Mouse (Mus musculus) heart, adult 2 months (tissue): ENCODE results near the gene Napsa. TPM values are rescaled to one million over a fixed set of nuclear protein-coding genes. Genes with fewer than 3 reads are reported as not detected.

ENCODE experiments used
- DNase-seq, 2 experiments: peaks; one replicate each; pipeline ENCODE4 v3.0.0; 2021
- H3K27ac ChIP-seq: fragments of 200-600 bp; 2 replicates; pipeline ENCODE4 v1.8.1; 2022
- H3K27me3 ChIP-seq: fragments of 200-500 bp; 2 replicates; pipeline ENCODE4 v1.6.1; 2012; ENCODE audit warnings: mild to moderate bottlenecking, low read length, inconsistent platforms, mixed read lengths; ENCODE audit not compliant: control insufficient read depth, insufficient read depth
- H3K36me3 ChIP-seq: fragments of 200-500 bp; 2 replicates; pipeline ENCODE4 v1.6.1; 2012; ENCODE audit warnings: low read length, inconsistent platforms; ENCODE audit not compliant: control insufficient read depth, insufficient read depth
- H3K4me1 ChIP-seq: fragments of 200-500 bp; 2 replicates; pipeline ENCODE4 v1.6.1; 2011; ENCODE audit warnings: low read length; ENCODE audit not compliant: control insufficient read depth, insufficient read depth
- H3K4me3 ChIP-seq: fragments of 200-600 bp; 2 replicates; pipeline ENCODE4 v1.8.1; 2022
- H3K79me2 ChIP-seq: fragments of 200-500 bp; replicated peaks from 2 replicates; pipeline ENCODE4 v1.6.1; 2012; ENCODE audit warnings: mild to moderate bottlenecking, inconsistent platforms, low read length, moderate library complexity, mixed read lengths; ENCODE audit not compliant: control insufficient read depth, insufficient read depth
- H3K9ac ChIP-seq: fragments of 200-500 bp; 2 replicates; pipeline ENCODE4 v1.6.1; 2012; ENCODE audit warnings: low read depth, mild to moderate bottlenecking, control low read depth, inconsistent platforms, low read length, mixed read lengths
- CTCF ChIP-seq: fragments of 200-600 bp; IDR thresholded peaks from 2 replicates; pipeline ENCODE4 v1.8.1; 2022; ENCODE audit warnings: antibody characterized with exemption, mild to moderate bottlenecking, moderate library complexity
- EP300 ChIP-seq: fragments of 200-500 bp; IDR thresholded peaks from 2 replicates; pipeline ENCODE4 v1.6.1; 2011; ENCODE audit warnings: low read depth, low read length, control low read depth; ENCODE audit not compliant: insufficient read depth
- POLR2A ChIP-seq: fragments of 200-500 bp; IDR thresholded peaks from 2 replicates; pipeline ENCODE4 v1.6.1; 2011; ENCODE audit warnings: mild to moderate bottlenecking, low read depth, low read length, control low read depth; ENCODE audit not compliant: insufficient read depth
- WGBS: fragments of 180-500 bp; shearing (Covaris S2); methylation state at CpG from one replicate; pipeline ENCODE4 v1.1.7; 2018; 5-methylcytosine and 5-hydroxymethylcytosine counted together
- intact Hi-C: fragments of 180-260 bp; cut with DNase I; formaldehyde crosslinking; loops from one replicate; pipeline ENCODE4 v1.15.1; 2025
- polyA plus RNA-seq: library from polyadenylated mRNA; depleted of rRNA; stranded (reverse); fragments of >200 nt; gene quantifications from 2 replicates; pipeline ENCODE4 v1.2.3, GENCODE M21; 2012
- total RNA-seq, 2 experiments: library from RNA; stranded (reverse); gene quantifications; 2 replicates each; pipeline ENCODE4 v1.2.3; 2021

The Napsa gene
- total and polyA plus RNA-seq, 3 experiments = 0.76 to 4.7 (median 1.3) TPM

DNA sequence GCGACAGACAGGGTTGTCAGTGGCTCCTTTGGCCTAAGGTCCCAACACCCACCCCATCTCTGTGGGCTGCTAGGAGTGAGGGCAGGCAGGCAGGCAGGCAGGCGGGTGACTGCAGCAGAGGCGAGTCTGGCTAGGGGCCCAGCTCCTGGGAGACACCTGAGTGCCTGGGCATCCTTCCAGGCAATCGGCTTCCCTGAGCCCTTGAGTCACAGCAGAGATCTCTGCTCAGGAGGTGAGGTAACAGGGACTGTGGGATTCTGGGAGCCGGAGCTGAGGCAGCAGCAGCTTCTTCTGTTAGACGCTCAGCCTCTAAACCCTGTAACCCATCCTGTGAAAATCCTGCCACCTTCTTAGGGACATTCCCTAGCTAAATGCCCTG lies 35.6 kb upstream of the Napsa start:
- Histone ChIP-seq H3K4me3 (no peak overlapping the region), H3K36me3 (no peaks in the 10 kb centered on the region), H3K4me1 (no peaks in the 10 kb centered on the region), H3K27ac (no peak overlapping the region), H3K79me2 (no peaks in the 10 kb centered on the region), H3K9ac (no peak overlapping the region), H3K27me3 (no peaks in the 10 kb centered on the region)
- TF ChIP-seq EP300 (no peak), CTCF (no peak), POLR2A (no peak)
- DNase-seq = peak in 1 of 2 experiments; percentile 32
- 60% methylated on average over 6 of the region's 6 CpGs for WGBS
- intact Hi-C loops = no loop called here

DNA sequence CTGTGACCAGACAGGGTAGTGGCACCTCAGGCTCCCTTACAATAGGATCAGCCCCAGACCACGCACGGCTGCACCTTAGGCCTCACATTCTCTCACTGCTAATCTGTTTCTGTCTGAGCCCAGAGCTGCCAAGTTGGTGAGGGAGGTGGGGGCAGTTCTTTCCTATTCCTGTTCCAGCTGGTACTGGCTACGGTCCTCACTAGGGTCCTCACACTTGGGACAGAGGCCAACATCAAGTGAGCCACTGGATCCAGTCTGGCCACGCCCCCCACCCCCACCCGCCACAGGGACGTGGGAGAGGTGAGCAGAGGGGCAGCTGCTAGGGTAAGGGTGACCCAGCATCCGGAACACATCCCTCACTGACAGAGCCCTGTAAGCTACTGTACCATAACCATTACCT lies 35.2 kb upstream of the Napsa start:
- Histone ChIP-seq H3K4me1 (no peaks in the 10 kb centered on the region), H3K9ac (no peak overlapping the region), H3K36me3 (no peaks in the 10 kb centered on the region), H3K79me2 (no peaks in the 10 kb centered on the region), H3K4me3 (no peak overlapping the region), H3K27ac (no peak overlapping the region), H3K27me3 (no peaks in the 10 kb centered on the region)
- intact Hi-C loops = no loop called here
- 70% methylated on average over 7 of the region's 7 CpGs for WGBS
- TF ChIP-seq EP300 = no peak
- no peak for TF ChIP-seq CTCF
- TF ChIP-seq POLR2A = no peak
- no peak for DNase-seq

DNA sequence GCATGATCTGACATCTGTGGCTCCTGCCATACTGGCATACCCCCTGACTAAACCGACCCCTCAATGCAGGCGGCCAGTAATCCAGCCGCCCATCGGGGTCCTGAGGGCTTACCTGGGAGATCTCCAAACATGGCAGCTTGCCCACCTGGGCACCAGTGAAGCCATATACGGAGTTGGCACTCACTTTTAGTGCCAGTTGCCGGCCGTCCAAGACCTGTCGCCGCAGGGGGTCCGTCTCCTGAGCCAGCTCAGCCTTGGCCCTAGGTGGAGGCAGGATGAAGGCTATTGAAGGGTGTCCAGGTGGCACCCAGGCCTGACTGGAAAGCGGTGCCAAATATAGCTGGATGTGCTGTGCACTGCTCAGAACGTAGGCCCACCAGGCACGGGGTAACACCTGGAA lies 34.7 kb upstream of the Napsa start:
- no peak for DNase-seq

DNA sequence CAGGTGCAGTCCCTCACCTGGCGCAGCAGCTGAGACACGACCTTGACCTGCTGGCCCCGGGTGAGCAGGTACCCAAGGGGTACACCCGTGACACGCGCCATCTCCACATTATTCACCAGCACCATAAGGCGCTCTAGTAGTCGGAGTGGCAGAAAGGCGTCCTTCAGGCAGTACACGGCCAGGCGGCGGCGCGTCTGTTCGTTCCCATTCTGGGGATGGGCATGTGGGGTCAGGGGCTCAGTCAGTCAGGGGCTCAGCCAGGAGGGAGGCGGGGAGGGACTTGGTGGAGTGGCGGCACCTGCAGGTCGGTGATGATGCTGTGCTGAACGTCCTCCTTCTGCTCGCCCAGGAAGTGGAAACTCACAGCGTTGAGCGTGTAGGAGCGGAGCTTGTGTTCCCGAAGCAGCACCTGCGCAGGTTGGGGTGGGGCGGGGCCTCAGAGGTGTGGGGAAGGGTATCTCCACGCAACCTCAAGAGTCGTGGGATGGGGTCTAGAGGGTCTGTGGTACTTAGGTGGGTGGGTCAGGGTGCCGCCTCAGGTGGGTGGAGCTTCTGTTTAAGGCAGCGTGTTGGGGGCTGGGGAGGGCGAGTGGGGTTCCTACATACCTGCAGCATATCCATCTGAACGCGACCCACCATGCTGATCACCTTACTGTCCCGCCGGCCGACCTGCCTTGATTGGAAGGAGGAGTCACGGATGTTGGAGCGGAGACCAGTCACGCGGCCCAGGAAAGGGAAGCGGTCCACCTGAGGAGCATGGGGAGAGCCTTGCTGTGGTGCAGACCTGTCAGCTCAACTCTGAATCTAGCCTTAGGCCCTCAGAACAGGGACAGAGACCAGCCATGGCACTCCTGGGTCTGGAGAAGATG lies 33.2 kb upstream of the Napsa start:
- Histone ChIP-seq H3K27me3 (no peaks in the 10 kb centered on the region), H3K9ac (no peak overlapping the region), H3K4me1 (no peaks in the 10 kb centered on the region), H3K36me3 (no peaks in the 10 kb centered on the region), H3K79me2 (no peaks in the 10 kb centered on the region), H3K4me3 (no peak overlapping the region), H3K27ac (no peak overlapping the region)
- no peak for DNase-seq
- TF ChIP-seq EP300 = no peak
- TF ChIP-seq POLR2A = no peak
- TF ChIP-seq CTCF = no peak
- WGBS = 93% methylated on average over 41 of the region's 41 CpGs
- intact Hi-C loops = no loop called here

More for the DNA sequence above, 34.7 kb upstream of the Napsa start:
- Histone ChIP-seq H3K27me3 (no peaks in the 10 kb centered on the region), H3K4me3 (no peak overlapping the region), H3K36me3 (no peaks in the 10 kb centered on the region), H3K9ac (no peak overlapping the region), H3K27ac (no peak overlapping the region), H3K79me2 (no peaks in the 10 kb centered on the region), H3K4me1 (no peaks in the 10 kb centered on the region)
- TF ChIP-seq EP300 = no peak
- 92% methylated on average over 13 of the region's 13 CpGs for WGBS
- intact Hi-C loops = no loop called here

DNA sequence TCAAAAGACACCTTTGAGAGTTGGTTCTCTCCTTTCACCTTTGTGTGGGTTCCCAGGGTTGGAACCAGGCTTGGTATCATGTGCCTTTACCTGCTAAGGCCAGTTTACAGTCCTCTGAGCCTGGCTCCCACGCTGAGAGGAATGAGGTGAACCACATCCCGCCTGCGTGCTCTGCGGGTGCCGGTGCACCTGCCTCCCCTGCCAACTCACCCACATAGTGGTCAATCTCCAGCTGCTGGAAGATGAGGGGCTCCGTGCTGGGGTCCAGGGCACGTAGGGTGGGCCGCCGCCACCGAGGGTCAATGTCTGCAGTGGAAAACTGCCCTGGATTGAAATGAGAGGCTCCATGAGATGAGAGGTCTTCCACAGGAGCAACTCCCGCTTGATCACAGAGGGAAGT lies 29.6 kb upstream of the Napsa start:
- peaks cover under 1% of the 10 kb centered on the region for H3K4me1 ChIP-seq
- intact Hi-C loops = no loop called here
- 95% methylated on average over 11 of the region's 11 CpGs for WGBS
- no peaks in the 10 kb centered on the region for H3K36me3 ChIP-seq
- no peak for DNase-seq
- H3K27me3 ChIP-seq = no peaks in the 10 kb centered on the region
- H3K9ac ChIP-seq = no peak overlapping the region
- TF ChIP-seq EP300 (no peak), CTCF (no peak), POLR2A (no peak)
- H3K4me3 ChIP-seq = no peak overlapping the region
- H3K79me2 ChIP-seq = no peaks in the 10 kb centered on the region
- H3K27ac ChIP-seq = no peak overlapping the region

DNA sequence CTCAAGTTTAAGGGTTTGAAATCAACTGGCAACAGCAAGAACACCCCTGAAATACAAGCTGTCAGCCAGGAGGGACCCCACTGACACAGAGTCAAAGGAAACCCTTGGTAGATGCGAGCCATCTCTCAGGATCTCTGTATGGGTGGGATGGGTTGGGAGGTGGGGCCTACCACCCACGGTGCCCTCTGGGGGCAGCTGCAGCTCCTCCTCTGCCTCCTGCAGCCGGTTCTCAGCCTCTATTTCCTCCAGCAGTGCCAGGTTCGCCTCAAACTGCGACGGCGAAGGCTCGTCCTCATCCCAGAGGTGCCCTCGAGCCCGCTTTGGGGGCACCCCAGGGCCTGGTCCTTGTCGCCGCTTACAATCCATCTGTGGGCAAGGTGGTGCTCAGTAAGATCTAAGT lies 29.1 kb upstream of the Napsa start:
- Histone ChIP-seq H3K9ac (no peak overlapping the region), H3K4me1 (peaks cover 5% of the 10 kb centered on the region), H3K27ac (no peak overlapping the region), H3K27me3 (no peaks in the 10 kb centered on the region), H3K79me2 (no peaks in the 10 kb centered on the region), H3K36me3 (no peaks in the 10 kb centered on the region), H3K4me3 (no peak overlapping the region)
- intact Hi-C loops = no loop called here
- DNase-seq = no peak
- TF ChIP-seq EP300 (no peak), POLR2A (no peak), CTCF (no peak)
- WGBS = 77% methylated on average over 12 of the region's 12 CpGs
